Mouse (Mus musculus): ENCODE results near the gene Cpvl.

The Cpvl gene

DNA sequence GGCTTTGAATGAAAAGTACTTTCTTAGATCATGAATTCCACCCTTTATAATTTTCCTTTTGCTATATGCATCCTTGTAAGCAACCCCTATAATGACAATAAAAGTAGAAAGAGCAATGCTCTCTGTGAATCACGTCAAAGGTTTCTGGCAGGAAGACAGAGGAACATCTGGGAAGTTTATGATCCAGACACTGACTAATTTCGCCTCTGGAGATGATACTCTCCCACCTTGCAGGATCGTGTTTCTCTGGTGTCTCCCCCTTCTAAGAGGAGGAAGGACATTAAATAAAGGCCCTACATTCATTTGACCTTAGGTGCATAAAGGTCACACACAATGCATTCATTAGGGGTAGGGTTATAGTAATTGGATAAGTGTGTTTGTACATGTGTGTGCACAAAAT, 87.4 kb downstream of the Cpvl start:
- intact Hi-C loops (cut with DNase I): no loop called here

DNA sequence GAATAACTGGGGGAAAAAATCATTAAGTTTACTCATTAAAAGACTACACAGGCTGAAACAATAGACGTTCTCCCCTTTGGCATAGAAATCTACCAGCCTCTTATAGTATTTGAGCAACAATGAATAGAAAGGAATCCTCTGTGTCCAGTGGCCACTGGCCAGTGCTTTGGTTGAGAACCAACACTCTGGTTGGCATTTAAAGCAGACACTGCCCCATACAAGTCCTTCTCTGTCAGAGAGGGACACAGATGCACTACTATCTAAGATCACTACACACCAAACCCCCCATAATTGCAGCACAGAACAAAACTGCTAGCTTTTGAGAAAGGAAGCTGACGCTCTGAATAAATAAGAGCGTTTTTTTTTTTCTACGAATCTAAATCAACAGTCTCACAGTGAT, 93.5 kb downstream of the Cpvl start:
- intact Hi-C loops (cut with DNase I): no loop called here

DNA sequence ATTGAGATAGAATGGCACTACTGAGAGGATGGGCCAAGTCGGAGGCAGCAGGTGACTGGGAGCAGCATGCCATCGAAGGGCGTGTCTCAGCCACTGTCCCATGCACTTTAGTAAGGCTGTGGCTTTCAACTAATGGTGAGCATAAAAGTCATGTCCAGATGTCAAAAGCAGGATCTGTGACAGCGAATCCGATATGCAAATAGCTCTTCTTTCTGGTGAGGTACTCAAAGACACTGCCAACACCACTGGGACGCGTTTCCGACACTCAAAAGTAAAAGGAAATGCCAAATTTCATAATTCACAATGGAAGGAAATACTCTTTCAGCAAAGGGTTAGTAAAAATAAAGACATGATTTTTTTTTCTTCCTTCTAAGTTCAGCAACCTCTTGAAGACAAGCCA, 94.0 kb downstream of the Cpvl start:
- intact Hi-C loops (cut with DNase I): no loop called here

DNA sequence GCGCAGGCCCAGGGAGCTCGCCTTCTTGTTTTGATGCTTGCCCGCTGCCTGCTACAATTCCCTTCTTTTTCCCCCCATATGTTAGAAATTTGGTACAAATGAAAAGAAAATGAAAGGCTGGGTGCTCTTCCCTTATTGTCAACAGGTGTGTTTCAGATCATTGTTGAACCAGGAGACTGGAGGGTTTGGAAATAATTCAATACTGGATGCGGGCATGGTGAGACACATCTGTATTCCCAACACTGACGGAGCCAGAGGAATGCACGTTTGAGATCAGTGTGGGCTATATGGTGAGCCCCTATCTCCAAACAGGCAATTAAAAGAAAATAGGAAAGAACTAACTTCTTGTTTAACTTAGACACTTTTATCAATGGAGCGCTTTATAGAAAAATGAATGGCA, 95.1 kb downstream of the Cpvl start:
- intact Hi-C loops (cut with DNase I): no loop called here

DNA sequence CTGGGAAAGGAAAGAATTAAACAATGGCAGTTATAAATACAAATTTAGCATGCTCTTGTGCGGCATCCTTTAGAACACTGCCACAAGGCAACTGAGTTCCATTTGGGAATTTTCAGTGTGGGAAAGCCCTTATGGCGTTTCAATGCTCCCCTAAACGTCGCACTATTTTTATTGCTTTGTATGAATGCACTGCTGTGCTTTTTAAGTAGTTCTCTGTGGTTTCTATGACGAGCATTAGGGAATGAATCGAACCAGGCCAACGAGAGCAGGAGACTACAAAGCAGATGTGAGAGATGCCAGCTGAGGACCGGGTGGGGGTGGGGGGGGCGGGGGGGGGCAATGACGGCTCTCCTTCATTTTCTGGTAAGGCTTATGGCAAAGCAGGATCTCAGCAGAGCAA, 96.8 kb downstream of the Cpvl start:
- intact Hi-C loops (cut with DNase I): no loop called here

DNA sequence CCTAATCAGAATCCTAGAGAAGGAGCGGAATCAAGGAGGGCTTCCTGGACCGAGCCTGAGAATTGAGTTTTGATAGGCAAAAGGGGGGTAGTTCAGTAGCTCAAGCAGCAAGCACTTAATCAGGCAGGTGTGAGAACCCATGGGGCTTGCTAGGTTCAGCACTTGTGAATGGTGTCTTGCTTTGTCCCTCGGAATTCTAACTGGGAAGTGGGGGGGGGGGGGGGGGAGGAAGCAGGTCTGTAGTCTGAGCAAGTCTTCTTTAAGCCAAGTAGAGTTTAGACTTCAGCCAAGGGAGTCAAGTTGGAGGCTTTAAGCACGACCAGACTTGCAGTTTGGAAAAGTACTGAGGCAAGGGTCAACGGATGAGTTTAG, 97.2 kb downstream of the Cpvl start:
- intact Hi-C loops (cut with DNase I): no loop called here

DNA sequence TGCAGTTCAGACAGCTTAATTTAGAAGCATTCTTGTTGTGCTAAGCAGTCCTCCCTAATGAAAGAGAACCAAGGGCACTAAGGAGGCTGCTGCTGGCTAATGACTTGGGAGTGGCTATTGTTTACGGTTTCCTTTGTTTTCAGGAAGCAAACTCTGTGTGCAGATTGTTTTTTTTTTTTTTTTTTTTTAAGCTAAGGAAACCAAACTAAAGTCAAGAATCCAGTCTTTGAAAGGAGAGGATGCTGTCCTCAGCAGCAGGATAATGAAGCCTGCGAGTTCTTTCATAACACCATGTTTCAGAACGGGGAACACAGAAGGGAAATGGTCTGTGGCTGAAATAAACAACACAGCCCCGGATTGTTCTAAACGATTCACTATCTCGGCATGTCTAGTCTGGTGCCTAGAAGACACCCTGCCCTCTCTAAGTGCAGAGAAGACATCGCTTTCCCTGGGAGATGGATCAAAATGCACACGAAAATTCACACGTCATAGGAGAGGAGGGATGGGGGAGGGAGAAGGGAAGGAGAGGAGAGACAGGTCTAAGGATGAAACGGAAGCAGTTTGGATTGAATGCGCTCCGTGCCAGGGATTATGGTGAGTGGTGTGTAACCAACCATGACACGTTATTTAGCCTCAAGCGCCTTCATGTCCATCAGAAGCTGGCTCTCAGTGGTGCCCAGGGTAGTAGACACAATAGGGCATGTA, 97.8 kb downstream of the Cpvl start:
- intact Hi-C loops (cut with DNase I): no loop called here

DNA sequence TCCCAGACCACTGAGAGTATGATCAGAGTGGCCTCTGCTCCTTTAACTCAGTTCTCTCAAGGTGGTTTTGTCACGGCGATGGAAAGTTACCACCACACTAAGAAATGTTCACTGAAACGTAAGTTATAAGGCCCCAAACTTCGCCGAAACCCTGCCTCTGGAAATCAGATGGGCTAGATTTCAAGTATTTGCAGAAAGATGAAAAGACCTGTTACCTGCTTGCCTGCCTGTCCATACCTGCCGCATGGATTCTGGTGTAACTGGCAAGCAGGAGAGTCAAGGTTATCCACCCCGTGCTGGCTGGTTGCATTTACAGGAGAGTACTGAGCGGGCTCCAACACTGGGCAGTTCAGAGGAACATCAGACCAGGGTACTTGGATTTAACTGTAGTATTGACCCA, 98.9 kb downstream of the Cpvl start:
- intact Hi-C loops (cut with DNase I): no loop called here

DNA sequence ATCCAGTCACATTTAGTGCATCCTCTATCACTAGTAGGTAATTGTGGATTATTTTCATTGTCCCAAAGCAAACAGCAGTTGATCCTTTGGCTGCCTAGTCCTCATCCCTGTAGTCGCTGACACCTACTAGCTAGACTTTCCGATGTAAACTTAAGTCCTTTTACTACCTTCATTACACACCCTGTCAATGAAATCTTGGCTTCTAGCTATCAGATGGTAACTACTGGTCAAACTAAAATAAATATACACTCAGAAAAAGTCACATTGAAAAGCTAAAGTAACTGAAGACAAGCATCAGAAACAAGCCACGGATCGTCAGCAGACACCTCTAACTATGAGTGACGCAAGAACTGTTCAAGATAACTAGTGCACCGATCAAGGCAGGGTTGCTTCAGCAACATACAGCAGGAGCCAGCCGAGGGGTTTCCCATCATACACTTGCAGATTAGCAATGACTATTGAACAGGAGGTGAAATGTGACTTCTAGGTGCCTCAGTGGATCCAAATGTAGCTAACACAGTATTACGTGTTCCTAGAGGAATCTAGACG, 103.5 kb downstream of the Cpvl start:
- intact Hi-C loops (cut with DNase I): loop anchor here (5.0 kb wide), 2 partner anchors 53 to 78 kb away; partner anchors contain the start of gene Tril

DNA sequence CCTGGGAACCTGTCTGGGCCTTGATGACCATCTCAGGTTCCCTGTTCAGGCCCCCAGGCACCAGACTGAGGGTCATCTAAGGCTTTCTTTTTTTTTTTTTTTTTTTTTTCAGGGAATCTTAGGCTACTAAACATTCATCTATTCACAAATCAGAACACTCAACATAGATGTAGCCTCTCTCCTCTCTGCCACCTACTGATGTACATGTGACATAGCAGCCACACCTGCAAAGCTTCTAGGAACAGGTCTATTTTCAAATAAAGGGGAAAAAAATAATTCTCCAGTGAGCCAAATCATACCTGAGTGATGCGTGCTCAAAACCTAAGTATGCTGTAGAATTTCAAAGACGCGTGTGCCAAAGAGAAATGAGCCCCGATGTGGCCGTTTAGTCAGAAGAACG, 106.6 kb downstream of the Cpvl start:
- intact Hi-C loops (cut with DNase I): loop anchor here (5.0 kb wide), 2 partner anchors 50 to 75 kb away; partner anchors contain the start of gene Tril

DNA sequence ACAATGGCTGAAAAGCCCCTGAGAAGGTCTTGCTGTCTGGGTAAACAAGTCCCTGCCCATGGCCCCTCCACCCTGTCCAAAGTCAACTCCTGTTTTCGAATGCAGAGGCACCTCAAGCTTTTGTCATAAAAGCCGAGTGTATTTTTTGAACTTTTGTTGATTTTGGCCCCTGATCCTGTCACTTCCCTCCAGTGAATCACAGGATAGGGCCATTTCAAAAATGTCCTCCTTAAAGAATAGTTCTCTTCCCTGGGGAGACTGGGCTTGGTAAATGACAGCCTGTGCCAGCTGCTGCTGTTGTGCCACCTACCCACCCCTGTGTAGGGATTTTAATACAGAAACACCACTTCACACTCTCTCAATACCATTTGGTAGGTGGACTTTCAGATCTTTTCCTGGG, 115.5 kb downstream of the Cpvl start:
- intact Hi-C loops (cut with DNase I): no loop called here

DNA sequence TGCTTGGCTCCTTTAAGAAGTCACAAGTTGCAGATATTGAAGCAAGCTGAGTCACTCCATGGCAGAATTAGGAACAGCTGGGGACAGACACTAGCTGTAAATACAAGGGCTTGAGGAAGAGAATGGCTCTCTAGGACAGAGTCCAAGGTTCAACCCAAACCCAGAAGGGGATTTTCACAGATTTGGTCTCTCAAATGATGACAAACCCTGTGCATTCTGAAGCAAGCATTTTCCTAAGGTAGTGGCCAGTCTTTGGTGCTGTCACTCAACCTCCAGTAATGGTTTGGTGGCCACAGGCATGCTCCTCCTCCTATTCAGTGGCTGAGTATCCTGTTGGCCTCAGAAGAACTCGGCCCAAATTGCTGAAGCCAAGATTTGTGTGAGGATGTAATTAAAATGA, 119.4 kb downstream of the Cpvl start:
- intact Hi-C loops (cut with DNase I): no loop called here

DNA sequence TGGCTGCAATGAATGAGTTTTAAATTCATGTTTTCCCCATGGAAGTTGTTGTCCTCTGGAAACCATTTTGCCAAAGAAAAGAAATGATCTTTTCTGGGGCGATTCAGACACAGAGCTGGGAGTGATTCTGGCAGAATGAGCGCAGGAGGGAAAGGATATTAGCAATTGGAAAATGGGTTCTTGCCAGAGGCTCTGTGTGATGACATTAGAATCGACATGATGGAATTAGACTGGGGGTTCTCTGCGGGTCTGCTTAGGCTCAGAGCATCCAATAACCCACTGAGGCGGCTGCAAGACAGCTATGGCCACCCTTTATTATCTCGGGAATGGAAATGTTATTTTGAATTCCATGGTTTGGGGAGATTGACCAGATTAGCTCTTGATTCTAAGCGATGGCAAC, 120.6 kb downstream of the Cpvl start:
- intact Hi-C loops (cut with DNase I): no loop called here

DNA sequence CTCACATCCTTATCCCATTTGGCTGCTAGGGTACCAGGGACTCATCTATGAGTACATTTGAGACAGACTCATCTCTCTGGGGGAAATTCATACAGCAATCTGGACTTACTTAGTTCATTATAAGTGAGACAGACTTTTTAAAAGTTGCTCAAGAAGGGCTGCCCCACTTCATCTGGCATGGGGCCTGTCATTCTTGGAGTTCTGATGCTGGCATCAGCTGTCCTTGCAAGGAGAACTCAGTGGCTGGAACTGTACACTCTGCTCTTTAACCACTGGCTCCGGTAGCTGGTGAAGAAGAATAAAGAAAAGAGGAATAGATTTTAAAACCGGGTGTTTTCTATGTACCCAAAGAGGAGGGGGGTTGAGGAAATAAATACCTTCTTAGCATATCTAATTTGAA, 121.7 kb downstream of the Cpvl start:
- intact Hi-C loops (cut with DNase I): no loop called here

DNA sequence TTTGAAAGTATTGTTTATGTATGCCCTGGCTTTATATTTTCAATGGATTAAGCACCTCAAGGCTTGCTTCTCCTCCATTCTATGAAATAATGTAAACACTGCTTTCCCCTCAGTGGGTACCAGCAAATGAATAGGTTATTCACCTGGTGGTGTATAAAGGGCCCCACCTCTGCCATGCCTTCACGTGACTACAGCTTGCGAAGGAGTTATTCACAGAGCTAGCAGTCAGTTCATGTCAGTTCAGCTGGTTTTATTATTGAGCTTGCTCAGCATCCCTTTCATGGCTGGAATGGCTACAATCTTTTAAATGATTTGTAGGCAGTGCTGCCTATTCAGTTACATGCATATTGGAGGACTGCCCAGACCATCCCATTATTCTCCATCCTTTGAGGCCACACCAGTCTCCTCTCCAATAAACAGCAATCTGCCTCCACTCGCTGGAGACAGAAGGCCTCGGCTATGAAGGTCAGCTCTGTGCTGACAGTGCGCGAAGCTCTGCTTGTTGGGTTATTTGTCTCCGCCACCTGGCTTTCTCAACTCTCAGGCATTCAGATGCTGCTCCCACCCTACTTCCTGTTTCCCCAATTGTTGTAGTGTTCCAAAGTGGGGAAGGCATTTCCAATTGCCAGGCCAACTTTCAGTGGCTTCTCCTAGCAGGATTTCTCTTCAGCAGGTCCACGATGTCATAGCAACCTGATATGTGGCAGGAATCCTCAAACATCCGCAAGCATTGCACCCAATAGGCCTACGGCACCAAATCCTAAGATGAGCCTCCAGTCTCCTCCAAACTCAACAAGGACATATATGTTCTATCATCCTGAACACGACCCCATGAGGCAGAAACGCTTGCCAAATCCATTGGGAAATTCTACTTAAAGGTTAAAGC, 123.3 kb downstream of the Cpvl start:
- intact Hi-C loops (cut with DNase I): no loop called here

DNA sequence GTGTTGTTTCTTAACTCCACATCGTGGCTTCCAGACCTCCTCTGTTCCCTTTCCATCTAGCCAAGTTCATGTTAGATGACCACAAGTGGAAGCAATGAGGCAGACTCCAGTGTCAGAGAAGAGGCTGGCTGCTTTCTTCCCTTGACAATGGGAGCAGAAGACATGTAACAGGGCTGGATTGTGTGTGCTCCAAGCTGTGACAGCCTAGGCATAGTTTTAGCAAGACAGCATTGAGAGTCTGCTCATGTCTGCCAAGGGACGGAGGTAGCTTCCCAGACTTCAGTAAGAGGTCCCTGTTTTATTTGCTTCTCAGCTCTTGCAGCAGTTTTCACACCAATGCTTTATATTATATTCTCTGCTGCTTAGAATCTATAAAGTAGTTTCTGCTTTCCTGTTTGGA, 124.2 kb downstream of the Cpvl start:
- intact Hi-C loops (cut with DNase I): no loop called here

DNA sequence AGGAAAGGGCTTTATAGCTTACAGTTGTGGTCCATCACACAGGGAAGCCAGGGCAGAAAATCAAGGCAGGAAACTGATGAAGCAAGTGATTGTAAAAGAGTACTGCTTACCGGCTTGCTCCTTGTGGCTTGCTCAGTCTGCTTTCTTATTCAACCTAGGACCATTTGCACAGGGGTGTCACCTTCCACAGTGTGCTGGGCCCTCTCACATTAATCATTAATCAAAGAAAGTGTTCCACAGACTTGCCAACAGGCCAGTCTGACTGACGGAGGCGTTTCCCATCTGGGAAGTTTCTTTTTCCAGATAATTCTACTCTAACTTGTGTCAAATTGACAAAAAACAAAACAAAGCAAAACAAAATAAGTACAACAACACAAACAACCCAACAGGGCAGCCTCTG, 124.9 kb downstream of the Cpvl start:
- intact Hi-C loops (cut with DNase I): no loop called here

DNA sequence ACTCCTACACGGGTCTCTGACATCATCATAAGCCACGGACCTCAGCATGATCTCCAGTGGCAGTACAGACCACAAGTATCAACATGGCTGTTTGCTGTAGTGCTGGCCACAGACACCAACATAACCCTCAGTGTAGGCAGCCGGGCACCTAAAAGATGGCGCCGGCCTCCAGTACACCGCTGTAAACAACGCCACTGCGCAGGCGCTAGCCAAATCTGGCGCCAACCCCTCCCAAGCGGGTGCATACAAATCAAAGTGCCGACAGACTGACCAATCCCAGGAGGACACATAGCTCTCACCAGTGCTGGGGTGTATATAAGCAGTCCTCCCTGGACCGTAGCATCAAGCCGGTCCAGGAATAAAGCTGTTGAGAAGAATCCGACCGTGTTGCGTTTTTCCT, 133.8 kb downstream of the Cpvl start:
- intact Hi-C loops (cut with DNase I): no loop called here

DNA sequence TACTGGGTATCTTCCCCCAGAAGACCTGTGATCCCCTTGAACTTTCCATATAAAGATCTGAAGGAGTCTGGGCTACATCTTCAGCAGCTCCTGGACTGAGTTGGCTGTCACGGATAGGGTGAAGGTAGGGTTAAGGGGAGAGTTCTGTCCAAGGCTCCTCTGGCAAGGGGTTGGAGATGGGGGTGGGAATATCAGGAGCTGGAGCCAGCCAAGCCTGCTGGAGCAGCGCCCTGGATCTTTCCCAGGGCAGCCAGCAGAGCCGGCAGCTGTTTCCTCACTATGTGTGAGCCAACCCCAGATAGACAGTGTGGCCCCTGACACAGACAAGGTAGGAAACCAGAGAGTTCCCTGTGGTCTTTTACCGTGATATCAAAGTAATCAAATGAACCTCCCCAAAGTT, 153.3 kb downstream of the Cpvl start:
- intact Hi-C loops (cut with DNase I): no loop called here

All from adrenal gland (tissue).